Mouse (Mus musculus) stomach, postnatal 0 days (tissue): ENCODE results near the gene Kcne1. TPM values are rescaled to one million over a fixed set of nuclear protein-coding genes. Genes with fewer than 3 reads are reported as not detected.

Experiments
- ATAC-seq: fragments of 200-750 bp; cut with Nextera tagmentation; 2 replicates; pipeline ENCODE4 v1.8.0; 2017; ENCODE audit not compliant: low FRiP score, low TSS enrichment
- DNase-seq: peaks from one replicate; pipeline ENCODE4 v3.0.0-alpha.2; 2016; ENCODE audit warnings: low spot score
- H3K27ac ChIP-seq: fragments of 300-500 bp; sonication (generic); replicated peaks from 2 replicates; pipeline ENCODE4 v1.5.1; 2014; ENCODE audit warnings: mild to moderate bottlenecking, control low read depth
- H3K27me3 ChIP-seq: fragments of 300-500 bp; sonication (generic); 2 replicates; pipeline ENCODE4 v1.6.1; 2014; ENCODE audit warnings: low read length; ENCODE audit not compliant: control insufficient read depth, insufficient read depth
- H3K36me3 ChIP-seq: fragments of 300-500 bp; sonication (generic); 2 replicates; pipeline ENCODE4 v1.6.1; 2014; ENCODE audit warnings: low read length, mixed read lengths; ENCODE audit not compliant: control insufficient read depth, insufficient read depth
- H3K4me1 ChIP-seq: fragments of 300-500 bp; sonication (generic); replicated peaks from 2 replicates; pipeline ENCODE4 v1.6.1; 2014; ENCODE audit warnings: antibody characterized with exemption; ENCODE audit not compliant: control insufficient read depth, insufficient read depth
- H3K4me2 ChIP-seq: fragments of 300-500 bp; sonication (generic); replicated peaks from 2 replicates; pipeline ENCODE4 v1.6.1; 2014; ENCODE audit warnings: low read depth, mild to moderate bottlenecking, control low read depth, moderate library complexity
- H3K4me3 ChIP-seq: fragments of 300-500 bp; sonication (generic); 2 replicates; pipeline ENCODE4 v1.5.1; 2014; ENCODE audit warnings: low read depth, low read length, control low read depth
- H3K9ac ChIP-seq: fragments of 300-500 bp; sonication (generic); 2 replicates; pipeline ENCODE4 v1.6.1; 2014; ENCODE audit warnings: mild to moderate bottlenecking, low read length, control low read depth, mixed read lengths
- H3K9me3 ChIP-seq: fragments of 300-500 bp; sonication (generic); 2 replicates; pipeline ENCODE4 v1.6.1; 2016; ENCODE audit warnings: low read length; ENCODE audit not compliant: control insufficient read depth
- CTCF ChIP-seq: IDR thresholded peaks from 2 replicates; pipeline ENCODE4 v1.5.1; 2016; ENCODE audit warnings: antibody characterized with exemption, low read depth, mild to moderate bottlenecking, moderate library complexity
- EP300 ChIP-seq: optimal IDR thresholded peaks from 2 replicates; pipeline ENCODE3; 2016; ENCODE audit warnings: antibody characterized with exemption
- WGBS: fragments of 180-500 bp; shearing (Covaris S2); extraction: QIAGEN DNeasy Blood & Tissue Kit; methylation state at CpG from one replicate; pipeline ENCODE4 v1.1.7; 2014; 5-methylcytosine and 5-hydroxymethylcytosine counted together
- polyA plus RNA-seq: library from polyadenylated mRNA; unstranded; fragments of >200 nt; fragmentation: Nextera tagmentation; extraction: Ambion mirVana; gene quantifications from 2 replicates; pipeline ENCODE4 v1.2.1, GENCODE M21; 2015

Kcne1 gene
- polyA plus RNA-seq = 20.3 and 20.8 TPM in 2 replicates

- Histone ChIP-seq H3K4me2 (no peak within 1 kb of the TSS), H3K9me3 (no peaks in the 10 kb centered on the region), H3K4me1 (no peaks in the 10 kb centered on the region), H3K9ac (no peak within 1 kb of the TSS), H3K4me3 (no peak within 1 kb of the TSS), H3K27ac (no peak within 1 kb of the TSS), H3K36me3 (no peaks in the 10 kb centered on the region), H3K27me3 (no peaks in the 10 kb centered on the region)
- 47% methylated on average over 9 of the region's 9 CpGs for WGBS
- ATAC-seq = peak; percentile 71
- peak; percentile 34 for DNase-seq
- TF ChIP-seq CTCF (no peak), EP300 (no peak)
These were observed at the start of gene Kcne1 for GRCm38 (mm10) chr16:92359229-92359628. Gene Kcne1, minus strand, starts transcription at chr16:92359468.

- no peaks in the 10 kb centered on the region for H3K9me3 ChIP-seq
- WGBS = 37% methylated on average over 2 of the region's 2 CpGs
- ATAC-seq = peak; percentile 48; the same call in 1 of the 2 replicates
- no peaks in the 10 kb centered on the region for H3K36me3 ChIP-seq
- no peak overlapping the region for H3K27ac ChIP-seq
- H3K4me3 ChIP-seq = no peak overlapping the region
- H3K4me2 ChIP-seq = no peak overlapping the region
- no peak for DNase-seq
- no peak overlapping the region for H3K9ac ChIP-seq
- no peaks in the 10 kb centered on the region for H3K27me3 ChIP-seq
- TF ChIP-seq EP300 (no peak), CTCF (no peak)
- H3K4me1 ChIP-seq = peaks cover 7% of the 10 kb centered on the region
These were observed 48.6 kb upstream of the Kcne1 start for GRCm38 (mm10) chr16:92407883-92408282.

GRCm38 (mm10) chr16:92404141-92404540 lies 44.9 kb upstream of the Kcne1 start:
- TF ChIP-seq EP300 (no peak), CTCF (no peak)
- ATAC-seq = no peak
- no peaks in the 10 kb centered on the region for H3K36me3 ChIP-seq

GRCm38 (mm10) chr16:92403069-92403468 lies 43.8 kb upstream of the Kcne1 start:
- Histone ChIP-seq H3K9me3 (no peaks in the 10 kb centered on the region), H3K27me3 (no peaks in the 10 kb centered on the region), H3K27ac (peak overlapping the region; percentile 73), H3K4me1 (peaks cover 13% of the 10 kb centered on the region), H3K4me3 (no peak overlapping the region), H3K4me2 (no peak overlapping the region), H3K36me3 (no peaks in the 10 kb centered on the region), H3K9ac (no peak overlapping the region)
- WGBS = 53% methylated on average over 10 of the region's 10 CpGs
- no peak for ATAC-seq
- no peak for DNase-seq
- no peak for TF ChIP-seq CTCF
- TF ChIP-seq EP300 = no peak

More at GRCm38 (mm10) chr16:92404141-92404540, 44.9 kb upstream of the Kcne1 start:
- no peaks in the 10 kb centered on the region for H3K9me3 ChIP-seq
- H3K27me3 ChIP-seq = no peaks in the 10 kb centered on the region
- H3K27ac ChIP-seq = no peak overlapping the region
- no peak for DNase-seq
- H3K4me2 ChIP-seq = no peak overlapping the region
- no peak overlapping the region for H3K4me3 ChIP-seq
- WGBS = 93% methylated on average over 2 of the region's 2 CpGs
- no peak overlapping the region for H3K9ac ChIP-seq
- H3K4me1 ChIP-seq = peaks cover 13% of the 10 kb centered on the region

GRCm38 (mm10) chr16:92402216-92402615 lies 42.9 kb upstream of the Kcne1 start:
- peaks cover 13% of the 10 kb centered on the region for H3K4me1 ChIP-seq
- TF ChIP-seq EP300 (no peak), CTCF (no peak)
- no peaks in the 10 kb centered on the region for H3K36me3 ChIP-seq
- ATAC-seq = no peak
- no peak for DNase-seq
- 33% methylated on average over 8 of the region's 8 CpGs for WGBS
- H3K9ac ChIP-seq = no peak overlapping the region
- no peak overlapping the region for H3K4me2 ChIP-seq
- H3K27ac ChIP-seq = peak overlapping the region; percentile 73
- H3K9me3 ChIP-seq = no peaks in the 10 kb centered on the region
- H3K4me3 ChIP-seq = no peak overlapping the region
- no peaks in the 10 kb centered on the region for H3K27me3 ChIP-seq

- WGBS = 44% methylated on average over 10 of the region's 10 CpGs
- H3K36me3 ChIP-seq = 0 out of 2 replicates have a peak, but pooled peaks cover 7% of the 10 kb centered on the region
- no peak overlapping the region for H3K4me2 ChIP-seq
- no peaks in the 10 kb centered on the region for H3K27me3 ChIP-seq
- no peak for TF ChIP-seq EP300
- TF ChIP-seq CTCF = no peak
- no peak overlapping the region for H3K4me3 ChIP-seq
- H3K9ac ChIP-seq = no peak overlapping the region
- ATAC-seq (peak; percentile 4; the same call in 1 of the 2 replicates), DNase-seq (peak; percentile 40)
- H3K4me1 ChIP-seq = peaks cover 13% of the 10 kb centered on the region
- 0 out of 2 replicates have a peak overlapping the region, but pooled peaks have one; percentile 8 for H3K27ac ChIP-seq
- no peaks in the 10 kb centered on the region for H3K9me3 ChIP-seq
These were observed 41.9 kb upstream of the Kcne1 start for GRCm38 (mm10) chr16:92401206-92401605.
